Mouse (Mus musculus) CH12.LX (cell line): ENCODE measurements at regions not wholly inside any gene's neighbourhood (a gene's known extent, or its start where the extent isn't known, plus 50 kb on each side); places are given as distances from the start of the nearest gene placed in this dataset.

Source experiments
- DNase-seq: peaks from one replicate; pipeline ENCODE4 v3.0.0-alpha.2; 2013; ENCODE audit errors: extremely low read depth
- H3K27ac ChIP-seq: 2 replicates; pipeline ENCODE4 v1.5.1; 2012; ENCODE audit warnings: low read depth, mild to moderate bottlenecking, control low read depth, moderate library complexity; ENCODE audit not compliant: insufficient read depth
- H3K27me3 ChIP-seq: replicated peaks from 2 replicates; pipeline ENCODE3; 2012; ENCODE audit warnings: inconsistent platforms
- H3K36me3 ChIP-seq, 2 experiments: replicated peaks in 1 of 2; 2 replicates each; pipeline versions ENCODE3 to v1.6.1; 2012; ENCODE audit warnings: inconsistent platforms in 1 of 2, low read length in 1 of 2, mild to moderate bottlenecking in 1 of 2, mixed read lengths in 1 of 2, moderate library complexity in 1 of 2; ENCODE audit not compliant: control insufficient read depth in 1 of 2, insufficient read depth in 1 of 2
- H3K4me1 ChIP-seq, 2 experiments: 2 replicates each; pipeline ENCODE4 v1.6.1; 2012; ENCODE audit warnings: inconsistent platforms in 1 of 2, moderate library complexity in 1 of 2; ENCODE audit not compliant: insufficient read depth in 2 of 2, control insufficient read depth in 1 of 2
- H3K4me2 ChIP-seq: 2 replicates; pipeline ENCODE4 v1.6.1; 2012; ENCODE audit warnings: low read depth, mild to moderate bottlenecking, control low read depth; ENCODE audit not compliant: poor library complexity, insufficient read depth, severe bottlenecking
- H3K4me3 ChIP-seq, 3 experiments: fragments of 150-350 bp in 1 of 3; sonication (generic) in 1 of 3; replicated peaks in 1 of 3; 2 replicates each; pipeline versions ENCODE3 to v1.5.1; 2011 to 2012; ENCODE audit warnings: low read depth in 2 of 3, low read length in 2 of 3, mild to moderate bottlenecking in 2 of 3, moderate library complexity in 2 of 3, control low read depth in 1 of 3, improper control_type of control experiment in 1 of 3, inconsistent platforms in 1 of 3, mixed read lengths in 1 of 3; ENCODE audit not compliant: poor library complexity in 1 of 3
- H3K79me2 ChIP-seq: replicated peaks from 2 replicates; pipeline ENCODE4 v1.6.1; 2012; ENCODE audit warnings: mild to moderate bottlenecking, moderate library complexity; ENCODE audit not compliant: control insufficient read depth, poor library complexity, insufficient read depth, severe bottlenecking; ENCODE audit errors: extremely low read depth
- H3K9ac ChIP-seq: 2 replicates; pipeline ENCODE4 v1.6.1; 2012; ENCODE audit warnings: low read depth, mild to moderate bottlenecking, control low read depth, moderate library complexity; ENCODE audit not compliant: insufficient read depth
- H3K9me3 ChIP-seq: replicated peaks from 2 replicates; pipeline ENCODE3; 2012; ENCODE audit warnings: low read length, inconsistent platforms, mixed read lengths
- CHD2 ChIP-seq: IDR thresholded peaks from 2 replicates; pipeline ENCODE4 v1.6.1; 2011; ENCODE audit warnings: low read length, improper control_type of control experiment
- EP300 ChIP-seq: IDR thresholded peaks from 2 replicates; pipeline ENCODE4 v1.6.1; 2011; ENCODE audit warnings: low read length, improper control_type of control experiment
- IRF4 ChIP-seq: IDR thresholded peaks from 2 replicates; pipeline ENCODE4 v1.6.1; 2014; ENCODE audit warnings: low read depth, mild to moderate bottlenecking, inconsistent platforms, low read length, improper control_type of control experiment
- JUND ChIP-seq: conservative IDR thresholded peaks from 2 replicates; pipeline ENCODE4 v1.6.1; 2011; ENCODE audit warnings: low read depth, low read length, improper control_type of control experiment
- KAT2A ChIP-seq: IDR thresholded peaks from 2 replicates; pipeline ENCODE4 v1.6.1; 2012; ENCODE audit warnings: low read length, improper control_type of control experiment, inconsistent platforms; ENCODE audit not compliant: insufficient replicate concordance
- MXI1 ChIP-seq: IDR thresholded peaks from 2 replicates; pipeline ENCODE4 v1.6.1; 2011; ENCODE audit warnings: mild to moderate bottlenecking, low read depth, low read length, improper control_type of control experiment
- MYC ChIP-seq: IDR thresholded peaks from 2 replicates; pipeline ENCODE4 v1.6.1; 2011; ENCODE audit warnings: low read depth, mild to moderate bottlenecking, improper control_type of control experiment, low read length
- NELFE ChIP-seq: IDR thresholded peaks from 2 replicates; pipeline ENCODE4 v1.6.1; 2011; ENCODE audit warnings: low read depth, low read length, improper control_type of control experiment
- NRF1 ChIP-seq: IDR thresholded peaks from 2 replicates; pipeline ENCODE4 v1.6.1; 2014; ENCODE audit warnings: low read depth, mild to moderate bottlenecking, inconsistent platforms, low read length, improper control_type of control experiment, moderate library complexity
- SIN3A ChIP-seq: IDR thresholded peaks from 2 replicates; pipeline ENCODE4 v1.6.1; 2012; ENCODE audit warnings: low read length, improper control_type of control experiment, inconsistent platforms
- SMC3 ChIP-seq: IDR thresholded peaks from 2 replicates; pipeline ENCODE4 v1.6.1; 2011; ENCODE audit warnings: low read depth, low read length, improper control_type of control experiment
- TBP ChIP-seq: conservative IDR thresholded peaks from 2 replicates; pipeline ENCODE4 v1.6.1; 2011; ENCODE audit warnings: low read depth, low read length, improper control_type of control experiment
- TCF12 ChIP-seq: IDR thresholded peaks from 2 replicates; pipeline ENCODE4 v1.6.1; 2014; ENCODE audit warnings: low read depth, mild to moderate bottlenecking, inconsistent platforms, low read length, improper control_type of control experiment
- USF1 ChIP-seq: IDR thresholded peaks from 2 replicates; pipeline ENCODE4 v1.6.1; 2014; ENCODE audit warnings: low read depth, mild to moderate bottlenecking, inconsistent platforms, low read length, improper control_type of control experiment
- USF2 ChIP-seq: conservative IDR thresholded peaks from 2 replicates; pipeline ENCODE4 v1.6.1; 2011; ENCODE audit warnings: low read depth, low read length, improper control_type of control experiment
- ZC3H11A ChIP-seq: IDR thresholded peaks from 2 replicates; pipeline ENCODE4 v1.6.1; 2012; ENCODE audit warnings: low read depth, mild to moderate bottlenecking, inconsistent platforms, low read length, improper control_type of control experiment
- ZMIZ1 ChIP-seq: IDR thresholded peaks from 2 replicates; pipeline ENCODE4 v1.6.1; 2012; ENCODE audit warnings: low read depth, mild to moderate bottlenecking, inconsistent platforms, low read length, improper control_type of control experiment
- dilution Hi-C: fragments of 300-500 bp; cut with MboI; formaldehyde crosslinking; loops from 2 replicates; pipeline ENCODE4 v1.14.3; 2020; ENCODE audit warnings: low sequenced_read_pairs; ENCODE audit not compliant: extremely low pct_unique_long_range_greater_than_20kb, extremely low pct_ligation_motif_present
- in situ Hi-C: fragments of 300-500 bp; cut with MboI; formaldehyde crosslinking; loops from 3 replicates; pipeline ENCODE4 v1.14.3; 2019; ENCODE audit warnings: low sequenced_read_pairs, low pct_ligation_motif_present, low pct_unique_long_range_greater_than_20kb, mixed read lengths

DNA sequence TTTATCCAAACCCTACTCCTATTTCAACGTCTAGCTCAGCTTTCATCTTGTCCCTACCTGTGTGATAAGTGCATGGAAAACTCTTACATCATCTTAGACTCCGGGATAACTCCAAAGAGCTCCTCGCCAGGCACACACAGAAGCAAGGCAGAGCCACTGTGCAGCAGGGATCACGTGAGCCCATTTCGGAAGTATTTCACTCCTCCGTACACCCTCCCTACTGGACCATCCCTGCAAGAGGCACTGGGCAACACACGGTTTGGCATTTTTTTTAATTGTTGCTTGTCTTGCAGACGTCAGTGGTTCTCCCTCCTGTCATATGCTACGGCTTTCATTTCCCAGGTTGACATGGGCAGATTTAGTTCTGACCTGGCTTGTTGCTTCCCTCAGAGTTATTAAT is 316.0 kb upstream of the Jarid2 start:
- Histone ChIP-seq H3K4me1 (peaks cover 3 to 41% of the 10 kb centered on the region in 2 experiments), H3K27me3 (no peaks in the 10 kb centered on the region), H3K4me3 (no peak overlapping the region), H3K9me3 (peaks cover 2% of the 10 kb centered on the region), H3K36me3 (no peaks in the 10 kb centered on the region), H3K4me2 (no peak overlapping the region), H3K9ac (no peak overlapping the region), H3K79me2 (no peaks in the 10 kb centered on the region), H3K27ac (no peak overlapping the region)
- DNase-seq = no peak
- in situ Hi-C loops (no loop called here), dilution Hi-C loops (no loop called here)
- TF ChIP-seq NRF1 (no peak), USF1 (no peak), MXI1 (no peak), CHD2 (no peak), SIN3A (no peak), TBP (no peak)

DNA sequence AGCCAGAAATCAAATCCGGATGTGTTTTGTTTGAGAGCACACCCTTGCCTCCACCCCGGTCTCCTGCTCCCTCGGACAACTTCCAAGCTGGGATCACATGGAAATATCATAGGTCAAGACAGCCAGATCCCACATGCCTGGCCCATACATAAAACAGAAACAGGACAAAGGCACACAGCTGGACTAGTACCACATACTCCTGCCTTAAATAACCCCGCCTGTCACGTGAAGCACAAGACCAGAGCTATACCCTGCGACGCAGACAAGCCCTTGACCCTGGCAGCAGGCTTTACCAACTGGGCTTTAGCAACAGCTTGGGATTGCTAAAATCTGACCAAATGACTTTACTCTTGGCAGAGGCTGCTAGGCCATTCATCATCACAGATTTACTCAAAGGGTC is 313.3 kb upstream of the Jarid2 start:
- H3K27ac ChIP-seq = no peak overlapping the region
- DNase-seq = no peak
- peaks cover 7% of the 10 kb centered on the region for H3K9me3 ChIP-seq
- in situ Hi-C loops (no loop called here), dilution Hi-C loops (no loop called here)
- no peak overlapping the region for H3K9ac ChIP-seq
- peaks cover 9 to 48% of the 10 kb centered on the region in 2 experiments for H3K4me1 ChIP-seq
- no peaks in the 10 kb centered on the region for H3K27me3 ChIP-seq
- TF ChIP-seq NELFE = no peak
- no peak for TF ChIP-seq ZMIZ1
- no peak for TF ChIP-seq KAT2A
- no peak for TF ChIP-seq MYC
- no peak for TF ChIP-seq EP300
- TF ChIP-seq IRF4 = no peak
- TF ChIP-seq TCF12 = no peak
- TF ChIP-seq USF2 = no peak
- TF ChIP-seq JUND = no peak
- no peak for TF ChIP-seq NRF1
- no peak for TF ChIP-seq SMC3
- TF ChIP-seq ZC3H11A = no peak
- no peak for TF ChIP-seq USF1
- no peaks in the 10 kb centered on the region for H3K36me3 ChIP-seq
- H3K4me3 ChIP-seq = no peak overlapping the region
- H3K79me2 ChIP-seq = no peaks in the 10 kb centered on the region
- H3K4me2 ChIP-seq = no peak overlapping the region
